Mouse (Mus musculus) liver, embryonic 15.5 days (tissue): Measurements from ENCODE around the gene Pgap3. TPM values are rescaled to one million over a fixed set of nuclear protein-coding genes. Genes with fewer than 3 reads are reported as not detected.

Experiments
- ATAC-seq: fragments of 200-750 bp; cut with Nextera tagmentation; 2 replicates; pipeline ENCODE4 v1.8.0; 2017; ENCODE audit warnings: moderate number of reproducible peaks, mild to moderate bottlenecking, moderate library complexity; ENCODE audit not compliant: insufficient read depth
- H3K27ac ChIP-seq: fragments of 300-500 bp; sonication (generic); replicated peaks from 2 replicates; pipeline ENCODE4 v1.5.1; 2015; ENCODE audit warnings: mild to moderate bottlenecking, inconsistent platforms
- H3K27me3 ChIP-seq: fragments of 300-500 bp; sonication (generic); 2 replicates; pipeline ENCODE4 v1.6.1; 2015; ENCODE audit warnings: mild to moderate bottlenecking, inconsistent platforms
- H3K36me3 ChIP-seq: fragments of 300-500 bp; sonication (generic); replicated peaks from 2 replicates; pipeline ENCODE4 v1.6.1; 2015; ENCODE audit warnings: moderate library complexity, mild to moderate bottlenecking, inconsistent platforms
- H3K4me1 ChIP-seq: fragments of 300-500 bp; sonication (generic); replicated peaks from 2 replicates; pipeline ENCODE4 v1.6.1; 2015; ENCODE audit warnings: inconsistent platforms
- H3K4me2 ChIP-seq: fragments of 300-500 bp; sonication (generic); 2 replicates; pipeline ENCODE4 v1.6.1; 2015; ENCODE audit warnings: moderate library complexity, mild to moderate bottlenecking, inconsistent platforms
- H3K4me3 ChIP-seq: fragments of 300-500 bp; sonication (generic); replicated peaks from 2 replicates; pipeline ENCODE4 v1.5.1; 2015; ENCODE audit warnings: mild to moderate bottlenecking, inconsistent platforms
- H3K9ac ChIP-seq: fragments of 300-500 bp; sonication (generic); 2 replicates; pipeline ENCODE4 v1.6.1; 2015; ENCODE audit warnings: moderate library complexity, mild to moderate bottlenecking, inconsistent platforms
- H3K9me3 ChIP-seq: fragments of 300-500 bp; sonication (generic); replicated peaks from 2 replicates; pipeline ENCODE4 v1.6.1; 2016; ENCODE audit warnings: inconsistent platforms
- WGBS: fragments of 180-500 bp; shearing (Covaris S2); methylation state at CpG from one replicate; pipeline ENCODE4 v1.1.7; 2015; ENCODE audit warnings: mixed read lengths; ENCODE audit not compliant: insufficient replicate concordance; 5-methylcytosine and 5-hydroxymethylcytosine counted together
- polyA plus RNA-seq: library from polyadenylated mRNA; unstranded; fragments of >200 nt; fragmentation: Nextera tagmentation; extraction: Ambion mirVana; gene quantifications from 2 replicates; pipeline ENCODE4 v1.2.1, GENCODE M21; 2015

Gene Pgap3
- polyA plus RNA-seq, 1 experiment from 2014 or later: 3.3 TPM

DNA sequence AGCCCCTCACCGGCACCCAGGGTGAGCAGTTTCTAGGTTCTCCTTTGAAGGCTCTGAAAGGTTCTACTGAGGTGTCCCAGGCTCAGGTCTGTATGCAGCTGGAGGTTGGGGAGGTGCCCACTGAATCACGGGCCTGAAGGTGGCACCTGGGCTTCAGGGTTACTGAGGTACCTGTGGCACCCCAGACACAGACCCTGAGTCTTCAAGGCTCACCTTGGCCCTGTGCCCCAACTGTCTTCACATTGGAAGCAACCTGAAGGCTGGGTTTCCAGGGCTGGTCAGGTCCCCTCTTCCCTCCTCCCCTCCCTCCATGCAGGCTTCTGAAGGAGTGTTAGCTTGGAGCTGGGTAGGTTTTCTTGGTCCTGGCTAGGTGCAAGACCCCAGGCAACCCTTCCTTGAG is 18.6 kb downstream of the Pgap3 start:
- Histone ChIP-seq H3K27ac (no peak overlapping the region), H3K9me3 (no peaks in the 10 kb centered on the region), H3K4me2 (no peak overlapping the region), H3K4me1 (no peaks in the 10 kb centered on the region), H3K36me3 (peaks cover 41% of the 10 kb centered on the region), H3K27me3 (peaks cover 35% of the 10 kb centered on the region), H3K4me3 (no peak overlapping the region), H3K9ac (no peak overlapping the region)
- ATAC-seq: no peak
- WGBS: 95% methylated on average over 2 of the region's 2 CpGs

DNA sequence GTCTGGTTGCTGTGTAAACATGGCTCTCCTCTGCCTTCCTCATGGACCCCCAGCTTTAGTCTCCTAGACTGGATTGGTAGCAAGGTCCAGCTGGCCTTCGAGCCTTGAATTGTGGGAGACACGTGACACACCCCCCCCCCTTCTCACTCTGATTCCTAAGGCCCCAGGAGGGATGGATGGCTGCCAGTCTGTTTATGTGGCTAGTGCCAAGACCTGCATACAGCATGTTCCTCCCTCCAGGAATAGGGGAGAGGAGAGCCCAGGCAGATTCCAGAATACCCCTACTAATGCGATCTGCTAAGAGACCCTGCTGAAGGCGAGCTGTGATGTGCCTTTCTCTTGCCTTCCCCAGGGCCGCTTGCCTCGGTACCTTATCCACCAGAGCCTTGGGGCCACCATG is 20.2 kb downstream of the Pgap3 start:
- H3K9ac ChIP-seq: no peak overlapping the region
- WGBS: 71% methylated on average over 6 of the region's 6 CpGs
- H3K9me3 ChIP-seq: no peaks in the 10 kb centered on the region
- peaks cover 57% of the 10 kb centered on the region for H3K36me3 ChIP-seq
- no peak overlapping the region for H3K4me3 ChIP-seq
- H3K4me1 ChIP-seq: no peaks in the 10 kb centered on the region
- no peak overlapping the region for H3K27ac ChIP-seq
- H3K4me2 ChIP-seq: no peak overlapping the region
- H3K27me3 ChIP-seq: peaks cover 19% of the 10 kb centered on the region
- ATAC-seq: no peak

DNA sequence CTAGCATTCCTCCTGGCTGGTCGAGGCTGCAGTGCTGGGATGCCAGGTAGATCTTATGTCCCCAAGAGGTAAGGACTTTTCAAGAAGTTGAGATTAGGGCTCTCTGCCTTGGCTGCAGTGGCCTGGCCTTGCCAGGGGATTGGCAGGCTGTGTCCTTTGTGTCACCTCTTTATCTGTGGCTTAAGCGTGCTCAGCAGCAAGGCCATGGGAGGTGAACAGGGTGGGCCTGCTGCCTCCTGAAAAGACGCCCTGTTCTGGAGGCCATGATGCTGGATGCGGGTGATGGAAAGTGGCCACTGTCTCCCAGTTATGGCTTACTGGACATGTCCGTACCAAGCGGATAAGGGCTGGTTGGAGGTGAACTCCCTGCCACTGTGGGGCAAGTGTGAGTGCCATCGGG is 20.9 kb downstream of the Pgap3 start:
- ATAC-seq: no peak
- WGBS: 73% methylated on average over 7 of the region's 7 CpGs
- H3K27me3 ChIP-seq: peaks cover 12% of the 10 kb centered on the region
- no peak overlapping the region for H3K4me3 ChIP-seq
- no peak overlapping the region for H3K4me2 ChIP-seq
- H3K9me3 ChIP-seq: no peaks in the 10 kb centered on the region
- no peak overlapping the region for H3K9ac ChIP-seq
- H3K4me1 ChIP-seq: no peaks in the 10 kb centered on the region
- no peak overlapping the region for H3K27ac ChIP-seq
- H3K36me3 ChIP-seq: peaks cover 64% of the 10 kb centered on the region

DNA sequence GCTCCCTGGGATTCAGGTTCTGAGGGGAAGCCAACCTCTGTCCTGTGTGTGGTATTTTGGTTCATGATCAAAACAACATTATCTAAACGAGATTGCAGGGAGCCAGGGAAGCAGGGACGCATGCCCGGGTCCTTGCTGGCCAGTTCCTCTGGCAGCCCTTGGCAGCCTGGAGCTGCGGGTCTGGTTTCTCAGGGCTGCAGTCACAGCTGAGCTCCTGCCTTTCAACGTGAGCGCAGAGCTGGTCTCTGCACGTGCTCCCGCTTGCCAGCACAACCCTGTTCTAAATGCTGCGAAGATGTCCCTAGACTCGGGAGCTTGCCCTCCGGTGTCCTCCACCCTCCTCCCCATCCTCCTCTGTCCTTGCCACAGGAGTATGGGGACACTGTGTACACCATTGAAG is 22.5 kb downstream of the Pgap3 start:
- Histone ChIP-seq H3K27ac (no peak overlapping the region), H3K36me3 (peaks cover 70% of the 10 kb centered on the region), H3K9me3 (no peaks in the 10 kb centered on the region), H3K4me2 (no peak overlapping the region), H3K4me1 (no peaks in the 10 kb centered on the region), H3K9ac (no peak overlapping the region), H3K27me3 (no peaks in the 10 kb centered on the region), H3K4me3 (no peak overlapping the region)
- WGBS: 77% methylated on average over 11 of the region's 11 CpGs
- ATAC-seq: no peak

DNA sequence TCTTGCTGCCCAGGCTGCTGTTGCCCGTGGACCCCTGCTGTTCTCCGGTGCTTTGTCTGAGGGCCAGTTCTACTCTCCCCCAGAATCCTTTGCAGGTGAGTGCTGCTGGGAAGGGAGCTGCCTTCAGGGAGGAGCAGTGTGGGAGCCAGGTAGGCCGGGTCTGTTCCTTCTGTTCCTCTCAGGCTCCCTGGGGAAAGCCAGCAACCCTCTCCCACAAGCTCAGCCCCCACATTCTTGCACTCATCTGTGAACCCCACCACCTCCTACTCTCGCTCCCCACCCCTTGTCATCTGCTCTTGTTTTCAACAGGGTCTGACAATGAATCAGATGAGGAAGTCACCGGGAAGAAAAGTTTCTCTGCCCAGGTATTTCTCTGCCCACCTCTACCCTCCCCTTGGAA is 23.5 kb downstream of the Pgap3 start:
- 64% methylated on average over 5 of the region's 5 CpGs for WGBS
- H3K9ac ChIP-seq: no peak overlapping the region
- H3K4me2 ChIP-seq: no peak overlapping the region
- no peak overlapping the region for H3K27ac ChIP-seq
- H3K27me3 ChIP-seq: no peaks in the 10 kb centered on the region
- ATAC-seq: no peak
- no peaks in the 10 kb centered on the region for H3K4me1 ChIP-seq
- H3K36me3 ChIP-seq: peaks cover 72% of the 10 kb centered on the region
- H3K9me3 ChIP-seq: no peaks in the 10 kb centered on the region
- H3K4me3 ChIP-seq: no peak overlapping the region

DNA sequence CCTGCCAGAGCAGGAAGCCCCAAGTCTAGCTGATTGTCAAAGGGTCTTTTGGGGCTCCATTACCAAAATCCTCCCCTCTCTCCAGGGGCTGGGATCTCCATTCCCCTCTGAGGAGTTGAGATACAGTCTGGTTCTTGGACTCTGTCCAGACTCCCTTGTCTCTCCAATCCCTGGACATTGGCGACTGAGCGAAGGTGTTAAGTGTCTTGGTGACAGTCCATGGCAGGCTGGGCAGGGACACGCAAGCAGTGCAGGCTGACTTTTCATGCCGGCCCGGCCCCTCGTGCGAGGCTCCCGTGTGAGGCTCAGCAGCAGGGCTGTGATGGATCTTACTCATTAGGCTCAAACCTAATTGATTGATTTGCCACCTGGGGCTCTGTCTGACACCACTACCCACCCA is 26.0 kb downstream of the Pgap3 start:
- WGBS: 83% methylated on average over 8 of the region's 8 CpGs

DNA sequence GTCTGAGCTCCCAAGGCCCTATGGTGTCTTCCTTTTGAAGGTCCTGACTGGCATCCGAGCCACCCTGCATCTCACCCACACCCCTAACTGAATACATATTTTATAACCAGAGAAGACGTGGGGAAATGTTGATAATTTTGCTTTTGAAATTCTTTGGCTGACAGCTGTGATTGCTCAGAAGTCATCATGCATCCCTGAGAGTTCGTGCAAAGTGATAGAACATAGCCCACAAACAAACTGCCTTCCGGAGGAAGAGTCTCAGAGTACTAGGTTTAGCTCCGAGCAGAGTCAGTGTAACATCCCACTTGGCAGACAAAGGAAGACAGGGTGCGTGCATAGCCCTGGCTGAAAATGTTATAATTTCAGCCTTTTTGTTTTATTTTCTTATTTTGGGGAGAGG is 27.0 kb downstream of the Pgap3 start:
- ATAC-seq: no peak
- Histone ChIP-seq H3K9ac (no peak overlapping the region), H3K36me3 (peaks cover 46% of the 10 kb centered on the region), H3K4me2 (no peak overlapping the region), H3K27me3 (no peaks in the 10 kb centered on the region), H3K4me1 (no peaks in the 10 kb centered on the region; the same call in 1 of the 2 replicates), H3K27ac (no peak overlapping the region), H3K9me3 (no peaks in the 10 kb centered on the region), H3K4me3 (no peak overlapping the region)
- WGBS: 71% methylated on average over 6 of the region's 6 CpGs

More for the DNA sequence above, 26.0 kb downstream of the Pgap3 start:
- H3K4me2 ChIP-seq: no peak overlapping the region
- H3K4me3 ChIP-seq: no peak overlapping the region
- H3K36me3 ChIP-seq: peaks cover 57% of the 10 kb centered on the region
- no peak overlapping the region for H3K27ac ChIP-seq
- H3K9me3 ChIP-seq: no peaks in the 10 kb centered on the region
- no peaks in the 10 kb centered on the region; the same call in 1 of the 2 replicates for H3K4me1 ChIP-seq
- no peak for ATAC-seq
- H3K27me3 ChIP-seq: no peaks in the 10 kb centered on the region
- no peak overlapping the region for H3K9ac ChIP-seq

DNA sequence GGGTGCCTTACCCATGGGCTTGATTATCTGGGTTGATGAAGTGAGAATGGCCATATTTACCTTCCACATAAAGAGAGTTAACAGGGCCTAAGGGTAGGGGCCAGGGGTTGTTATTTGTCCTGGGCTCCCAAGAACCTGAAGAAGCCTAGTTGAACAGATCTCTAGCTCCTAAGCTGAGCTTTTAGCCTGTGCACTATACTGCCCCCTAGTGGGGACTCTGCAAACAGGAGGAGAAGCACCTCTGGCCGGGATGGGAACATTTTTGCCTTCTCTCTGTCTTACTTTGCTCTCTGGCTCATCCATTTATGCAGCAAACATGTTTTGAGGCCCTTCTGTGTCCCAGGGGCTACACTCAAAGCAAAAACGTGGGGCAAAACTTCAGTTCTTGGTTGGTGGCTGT is 27.9 kb downstream of the Pgap3 start:
- WGBS: 4% methylated on average over 2 of the region's 2 CpGs
- no peak for ATAC-seq

DNA sequence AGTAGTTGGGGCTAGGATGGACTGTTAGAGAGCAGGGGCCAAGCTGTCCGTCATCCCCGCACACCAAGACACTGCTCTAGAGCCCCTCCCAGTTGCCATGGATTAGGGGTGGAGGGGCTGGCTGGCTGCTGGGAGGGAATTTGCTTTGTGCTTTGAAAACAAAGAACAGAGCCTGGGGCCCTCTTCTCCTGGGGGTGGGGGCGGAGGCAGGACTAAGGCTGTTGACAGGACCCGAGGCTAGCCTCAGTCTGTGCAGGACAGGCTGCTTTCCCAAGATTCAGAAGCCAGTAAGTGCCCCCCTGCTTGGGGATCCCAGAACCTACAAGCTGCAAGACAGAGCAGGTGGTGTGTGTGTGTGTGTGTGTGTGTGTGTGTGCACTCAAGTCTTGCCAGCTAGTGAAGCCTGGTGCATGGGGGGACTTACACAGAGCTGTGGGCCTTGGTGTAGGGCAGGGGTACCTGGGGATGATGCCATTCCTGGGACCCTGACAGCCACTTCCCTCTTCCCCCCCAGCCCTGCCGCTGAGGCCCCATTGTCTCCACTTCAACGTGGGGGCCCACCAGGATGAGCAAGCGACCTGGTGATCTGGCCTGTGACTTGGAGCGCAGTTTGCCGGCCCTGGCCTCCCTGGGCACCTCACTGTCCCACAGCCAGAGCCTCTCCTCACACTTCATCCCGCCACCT is 28.6 kb downstream of the Pgap3 start:
- no peak overlapping the region for H3K4me2 ChIP-seq
- H3K4me3 ChIP-seq: no peak overlapping the region
- no peaks in the 10 kb centered on the region for H3K27me3 ChIP-seq
- no peaks in the 10 kb centered on the region for H3K9me3 ChIP-seq
- no peak overlapping the region for H3K27ac ChIP-seq
- H3K4me1 ChIP-seq: peaks cover under 1% of the 10 kb centered on the region; the same call in 1 of the 2 replicates
- WGBS: 57% methylated on average over 10 of the region's 10 CpGs
- peaks cover 31% of the 10 kb centered on the region for H3K36me3 ChIP-seq
- H3K9ac ChIP-seq: no peak overlapping the region
- ATAC-seq: no peak

More for the DNA sequence above, 27.9 kb downstream of the Pgap3 start:
- Histone ChIP-seq H3K4me1 (no peaks in the 10 kb centered on the region; the same call in 1 of the 2 replicates), H3K9ac (no peak overlapping the region), H3K27ac (no peak overlapping the region), H3K36me3 (peaks cover 38% of the 10 kb centered on the region), H3K4me3 (no peak overlapping the region), H3K4me2 (no peak overlapping the region), H3K9me3 (no peaks in the 10 kb centered on the region), H3K27me3 (no peaks in the 10 kb centered on the region)

DNA sequence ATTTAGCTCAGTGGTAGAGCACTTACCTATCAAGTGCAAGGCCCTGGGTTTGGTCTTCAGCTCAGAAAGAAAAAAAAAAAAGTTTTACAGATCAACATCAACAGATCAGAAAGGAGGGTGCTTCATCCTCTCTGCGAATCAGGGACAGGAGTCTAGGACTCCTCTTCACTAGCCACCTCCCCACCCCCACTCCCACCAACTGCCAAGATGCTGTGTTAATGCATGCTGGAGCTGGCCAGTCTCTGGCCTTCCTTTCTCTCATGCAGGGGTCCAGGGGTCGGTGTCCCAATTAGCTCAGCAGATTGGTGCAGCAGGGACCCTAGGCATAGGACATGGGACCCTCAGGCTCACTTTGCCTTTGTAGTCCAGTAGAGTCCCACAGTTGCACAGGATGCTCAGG is 29.7 kb downstream of the Pgap3 start:
- no peak for ATAC-seq
- no peaks in the 10 kb centered on the region for H3K9me3 ChIP-seq
- H3K4me3 ChIP-seq: no peak overlapping the region
- no peak overlapping the region for H3K27ac ChIP-seq
- H3K4me1 ChIP-seq: peaks cover 6% of the 10 kb centered on the region
- no peaks in the 10 kb centered on the region for H3K27me3 ChIP-seq
- peaks cover 20% of the 10 kb centered on the region for H3K36me3 ChIP-seq
- no peak overlapping the region for H3K9ac ChIP-seq
- H3K4me2 ChIP-seq: no peak overlapping the region
- WGBS: 62% methylated on average over 2 of the region's 2 CpGs

DNA sequence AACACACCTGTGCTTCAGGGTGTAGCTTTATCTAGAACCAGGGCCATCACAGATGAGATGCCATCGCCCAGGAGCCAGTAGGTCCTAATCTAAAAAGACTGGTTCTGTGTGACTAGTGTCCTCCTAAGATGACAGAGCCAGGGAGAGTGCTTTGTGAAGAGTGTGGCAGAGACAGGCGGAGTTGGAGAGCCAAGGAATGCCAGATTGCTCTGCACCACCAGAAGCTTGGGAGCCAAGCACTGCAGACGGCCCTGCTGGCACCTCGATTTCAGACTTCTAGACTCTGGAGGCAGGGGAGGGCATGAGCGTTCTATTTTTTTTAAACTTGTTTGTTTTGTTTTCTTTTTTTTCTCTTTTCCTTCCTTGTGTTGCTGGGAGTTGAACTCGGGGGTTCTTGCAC is 31.0 kb downstream of the Pgap3 start:
- ATAC-seq: no peak
- H3K9me3 ChIP-seq: no peaks in the 10 kb centered on the region
- no peak overlapping the region for H3K4me3 ChIP-seq
- H3K27ac ChIP-seq: no peak overlapping the region
- H3K9ac ChIP-seq: no peak overlapping the region
- H3K36me3 ChIP-seq: 0 out of 2 replicates have a peak, but pooled peaks cover 8% of the 10 kb centered on the region
- WGBS: 69% methylated on average over 6 of the region's 6 CpGs
- H3K27me3 ChIP-seq: no peaks in the 10 kb centered on the region
- peaks cover 6% of the 10 kb centered on the region for H3K4me1 ChIP-seq
- no peak overlapping the region for H3K4me2 ChIP-seq

DNA sequence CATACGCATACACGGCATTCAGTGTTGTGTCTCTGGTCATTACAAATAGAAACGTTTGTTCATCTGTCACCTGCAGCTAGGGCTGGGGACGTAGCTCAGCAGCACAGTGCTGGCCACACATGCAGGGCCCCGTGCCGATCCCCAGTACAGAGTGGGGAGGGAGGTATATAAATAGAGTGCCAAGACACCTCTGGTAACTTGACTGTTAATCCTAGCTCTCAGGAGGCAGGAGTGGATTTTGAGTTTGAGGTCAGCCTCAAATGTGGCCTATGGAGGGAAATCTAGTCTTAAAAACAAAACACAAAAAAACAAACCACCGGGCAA is 32.5 kb downstream of the Pgap3 start:
- Histone ChIP-seq H3K4me2 (no peak overlapping the region), H3K9ac (no peak overlapping the region), H3K36me3 (0 out of 2 replicates have a peak, but pooled peaks cover 2% of the 10 kb centered on the region), H3K4me1 (peaks cover 14% of the 10 kb centered on the region), H3K27me3 (no peaks in the 10 kb centered on the region), H3K9me3 (no peaks in the 10 kb centered on the region), H3K4me3 (no peak overlapping the region), H3K27ac (no peak overlapping the region)
- ATAC-seq: no peak
- 74% methylated on average over 7 of the region's 7 CpGs for WGBS
